Mouse (Mus musculus) midbrain, embryonic 11.5 days (tissue): ENCODE results near the gene Sept4. TPM values are rescaled to one million over a fixed set of nuclear protein-coding genes. Genes with fewer than 3 reads are reported as not detected.

Experiments
- ATAC-seq: fragments of 200-750 bp; cut with Nextera tagmentation; 2 replicates; pipeline ENCODE4 v1.8.0; 2017; ENCODE audit warnings: moderate TSS enrichment, moderate library complexity; ENCODE audit not compliant: low FRiP score
- DNase-seq: peaks from one replicate; pipeline ENCODE4 v3.0.0; 2015; ENCODE audit warnings: low spot score; ENCODE audit errors: missing footprints
- H3K27ac ChIP-seq: fragments of 300-500 bp; sonication (generic); 2 replicates; pipeline ENCODE4 v1.5.1; 2014; ENCODE audit warnings: low read depth, low read length
- H3K27me3 ChIP-seq: fragments of 300-500 bp; sonication (generic); 2 replicates; pipeline ENCODE4 v1.6.1; 2014; ENCODE audit warnings: mild to moderate bottlenecking, low read length, moderate library complexity, mixed read lengths; ENCODE audit not compliant: control insufficient read depth, insufficient read depth
- H3K36me3 ChIP-seq: fragments of 300-500 bp; sonication (generic); 2 replicates; pipeline ENCODE4 v1.6.1; 2014; ENCODE audit warnings: mild to moderate bottlenecking, low read length, moderate library complexity, mixed read lengths; ENCODE audit not compliant: control insufficient read depth, insufficient read depth
- H3K4me1 ChIP-seq: fragments of 300-500 bp; sonication (generic); 2 replicates; pipeline ENCODE4 v1.6.1; 2014; ENCODE audit warnings: low read length; ENCODE audit not compliant: control insufficient read depth, insufficient read depth
- H3K4me2 ChIP-seq: fragments of 300-500 bp; sonication (generic); 2 replicates; pipeline ENCODE4 v1.6.1; 2014; ENCODE audit warnings: mild to moderate bottlenecking, moderate library complexity
- H3K4me3 ChIP-seq: fragments of 300-500 bp; sonication (generic); 2 replicates; pipeline ENCODE4 v1.5.1; 2014; ENCODE audit warnings: low read depth, low read length
- H3K9ac ChIP-seq: fragments of 300-500 bp; sonication (generic); 2 replicates; pipeline ENCODE4 v1.6.1; 2014; ENCODE audit warnings: low read length
- H3K9me3 ChIP-seq: fragments of 300-500 bp; sonication (generic); 2 replicates; pipeline ENCODE4 v1.6.1; 2016; ENCODE audit warnings: low read length; ENCODE audit not compliant: control insufficient read depth
- WGBS: fragments of 180-500 bp; shearing (Covaris S2); extraction: QIAGEN DNeasy Blood & Tissue Kit; methylation state at CpG from one replicate; pipeline ENCODE4 v1.1.7; 2014; 5-methylcytosine and 5-hydroxymethylcytosine counted together
- polyA plus RNA-seq: library from polyadenylated mRNA; unstranded; fragments of >200 nt; fragmentation: Nextera tagmentation; extraction: Ambion mirVana; gene quantifications from 2 replicates; pipeline ENCODE4 v1.2.1, GENCODE M21; 2014

The Sept4 gene
- polyA plus RNA-seq, 1 experiment from 2014 or later: 11.4 TPM

- DNase-seq (peak; percentile 83), ATAC-seq (no peak)
- 42% methylated on average over 10 of the region's 10 CpGs for WGBS
- no peaks in the 10 kb centered on the region for H3K36me3 ChIP-seq
- no peak overlapping the region for H3K4me3 ChIP-seq
- H3K27me3 ChIP-seq: no peaks in the 10 kb centered on the region
- no peaks in the 10 kb centered on the region for H3K9me3 ChIP-seq
- H3K9ac ChIP-seq: no peak overlapping the region
- no peaks in the 10 kb centered on the region for H3K4me1 ChIP-seq
- H3K4me2 ChIP-seq: no peak overlapping the region
- no peak overlapping the region for H3K27ac ChIP-seq
Observed at GRCm38 (mm10) chr11:87629859-87630258, 61.2 kb downstream of the Sept4 start.

- peaks cover 7% of the 10 kb centered on the region for H3K4me1 ChIP-seq
Observed at GRCm38 (mm10) chr11:87638793-87639192, 70.1 kb downstream of the Sept4 start.

GRCm38 (mm10) chr11:87639206-87639605 is 70.5 kb downstream of the Sept4 start:
- Histone ChIP-seq H3K9me3 (no peaks in the 10 kb centered on the region), H3K4me2 (peak overlapping the region; percentile 65), H3K36me3 (no peaks in the 10 kb centered on the region), H3K4me1 (peaks cover 7% of the 10 kb centered on the region), H3K27ac (peak overlapping the region; percentile 35; the same call in 1 of the 2 replicates), H3K9ac (peak overlapping the region; percentile 80), H3K27me3 (no peaks in the 10 kb centered on the region), H3K4me3 (peak overlapping the region; percentile 32)
- whole genome bisulfite sequencing: under 1% methylated on average over 29 of the region's 29 CpGs
- DNase-seq: peak; percentile 93
- peak; percentile 70 for ATAC-seq

More at GRCm38 (mm10) chr11:87638793-87639192, 70.1 kb downstream of the Sept4 start:
- Histone ChIP-seq H3K4me3 (peak overlapping the region; percentile 32), H3K27me3 (no peaks in the 10 kb centered on the region), H3K27ac (no peak overlapping the region; the same call in 1 of the 2 replicates), H3K4me2 (peak overlapping the region; percentile 65), H3K36me3 (no peaks in the 10 kb centered on the region), H3K9ac (peak overlapping the region; percentile 80), H3K9me3 (no peaks in the 10 kb centered on the region)
- whole genome bisulfite sequencing: 4% methylated on average over 2 of the region's 2 CpGs
- no peak for DNase-seq
- ATAC-seq: no peak

Other genes with a start within 250 kb of the Sept4 start
- 12.4 and 16.5 TPM in 2 replicates for gene Ppm1e, start 209.9 kb upstream of the Sept4 start, polyA plus RNA-seq
- 13.6 and 15.7 TPM in 2 replicates for gene Rad51c, start 163.9 kb upstream of the Sept4 start, polyA plus RNA-seq
- gene Tex14, start 163.8 kb upstream of the Sept4 start, polyA plus RNA-seq: 0.21 and 0.30 TPM in 2 replicates
- not detected in 2 replicates for gene Gm11492, start 2.2 kb upstream of the Sept4 start, polyA plus RNA-seq
- 68.3 and 72.9 TPM in 2 replicates for gene Mtmr4, start 23.3 kb downstream of the Sept4 start, polyA plus RNA-seq
- 0.15 and 0.31 TPM in 2 replicates for gene Hsf5, start 48.3 kb downstream of the Sept4 start, polyA plus RNA-seq
- gene Rnf43, start 93.8 kb downstream of the Sept4 start, polyA plus RNA-seq: 0.61 and 2.0 TPM in 2 replicates
- gene Supt4a, start 168.6 kb downstream of the Sept4 start, polyA plus RNA-seq: 148 and 163 TPM in 2 replicates
- gene Tspoap1, start 191.6 kb downstream of the Sept4 start, polyA plus RNA-seq: 7.0 and 9.0 TPM in 2 replicates
- gene Mpo, start 224.7 kb downstream of the Sept4 start, polyA plus RNA-seq: 2.6 and 2.9 TPM in 2 replicates